Mouse (Mus musculus) small intestine, adult 2 months (tissue): ENCODE results near the gene Klf12. TPM values are rescaled to one million over a fixed set of nuclear protein-coding genes. Genes with fewer than 3 reads are reported as not detected.

Experiments
- H3K27ac ChIP-seq: fragments of 200-500 bp; 2 replicates; pipeline ENCODE4 v1.5.1; 2012; ENCODE audit warnings: low read depth, low read length, control low read depth, inconsistent platforms; ENCODE audit not compliant: insufficient read depth
- H3K27me3 ChIP-seq: fragments of 200-500 bp; 2 replicates; pipeline ENCODE4 v1.6.1; 2012; ENCODE audit warnings: mild to moderate bottlenecking, moderate library complexity, low read length, inconsistent platforms; ENCODE audit not compliant: control insufficient read depth, insufficient read depth
- H3K36me3 ChIP-seq: fragments of 200-500 bp; 2 replicates; pipeline ENCODE4 v1.6.1; 2012; ENCODE audit warnings: mild to moderate bottlenecking, low read length, control low read depth, inconsistent platforms; ENCODE audit not compliant: control insufficient read depth, insufficient read depth
- H3K4me1 ChIP-seq: fragments of 200-500 bp; 2 replicates; pipeline ENCODE4 v1.6.1; 2012; ENCODE audit warnings: low read length, inconsistent platforms, mixed read lengths; ENCODE audit not compliant: control insufficient read depth, insufficient read depth, insufficient read length
- H3K4me3 ChIP-seq: fragments of 200-500 bp; 2 replicates; pipeline ENCODE4 v1.5.1; 2012; ENCODE audit warnings: low read depth, mild to moderate bottlenecking, control low read depth, inconsistent platforms, low read length, moderate library complexity
- CTCF ChIP-seq: fragments of 200-500 bp; IDR thresholded peaks from 2 replicates; pipeline ENCODE4 v1.5.1; 2012; ENCODE audit warnings: low read depth, mild to moderate bottlenecking, control low read depth, inconsistent platforms, low read length, moderate library complexity, mixed read lengths; ENCODE audit not compliant: insufficient replicate concordance, insufficient read length; ENCODE audit errors: extremely low read depth
- POLR2A ChIP-seq: fragments of 200-500 bp; IDR thresholded peaks from 2 replicates; pipeline ENCODE4 v1.6.1; 2012; ENCODE audit warnings: low read depth, mild to moderate bottlenecking, control low read depth, inconsistent platforms, low read length, moderate library complexity
- WGBS: fragments of 180-500 bp; shearing (Covaris S2); methylation state at CpG from one replicate; pipeline ENCODE4 v1.1.7; 2018; 5-methylcytosine and 5-hydroxymethylcytosine counted together
- polyA plus RNA-seq: library from polyadenylated mRNA; depleted of rRNA; stranded (reverse); fragments of >200 nt; gene quantifications from 2 replicates; pipeline ENCODE4 v1.2.3, GENCODE M21; 2012; rRNA removed

The Klf12 gene
- polyA plus RNA-seq, result 0.79 and 1.1 TPM in 2 replicates

- H3K27ac ChIP-seq, result no peak within 1 kb of the TSS
- H3K4me1 ChIP-seq, result peaks cover 16% of the 10 kb centered on the region
- H3K36me3 ChIP-seq, result no peaks in the 10 kb centered on the region
- TF ChIP-seq CTCF, result no peak
- TF ChIP-seq POLR2A, result no peak
- peak within 1 kb of the TSS; percentile 66 for H3K4me3 ChIP-seq
- WGBS, result 2% methylated on average over 40 of the region's 40 CpGs
- H3K27me3 ChIP-seq, result peaks cover 26% of the 10 kb centered on the region
Measured at GRCm38 (mm10) chr14:100284119-100284860, at the start of gene Klf12. TSS of gene Klf12 (minus strand) at chr14:100284679.

GRCm38 (mm10) chr14:100333369-100333768, 48.9 kb upstream of the Klf12 start:
- TF ChIP-seq CTCF, result no peak
- TF ChIP-seq POLR2A, result no peak
- Histone ChIP-seq H3K4me1 (no peaks in the 10 kb centered on the region), H3K36me3 (no peaks in the 10 kb centered on the region), H3K27ac (no peak overlapping the region), H3K27me3 (no peaks in the 10 kb centered on the region), H3K4me3 (no peak overlapping the region)
- WGBS, result 76% methylated on average over 2 of the region's 2 CpGs

GRCm38 (mm10) chr14:100328602-100329276, 44.3 kb upstream of the Klf12 start:
- no peak overlapping the region for H3K4me3 ChIP-seq
- no peaks in the 10 kb centered on the region for H3K4me1 ChIP-seq
- H3K36me3 ChIP-seq, result no peaks in the 10 kb centered on the region
- no peaks in the 10 kb centered on the region for H3K27me3 ChIP-seq
- TF ChIP-seq POLR2A (no peak), CTCF (no peak)
- WGBS, result 24% methylated on average over 6 of the region's 6 CpGs
- no peak overlapping the region for H3K27ac ChIP-seq

GRCm38 (mm10) chr14:100324303-100324702, 39.8 kb upstream of the Klf12 start:
- H3K4me1 ChIP-seq, result no peaks in the 10 kb centered on the region
- no peak overlapping the region for H3K4me3 ChIP-seq
- H3K27me3 ChIP-seq, result no peaks in the 10 kb centered on the region
- TF ChIP-seq POLR2A (no peak), CTCF (no peak)
- WGBS, result 76% methylated on average over 7 of the region's 7 CpGs
- H3K36me3 ChIP-seq, result no peaks in the 10 kb centered on the region
- no peak overlapping the region for H3K27ac ChIP-seq

- no peaks in the 10 kb centered on the region for H3K36me3 ChIP-seq
- no peak for TF ChIP-seq POLR2A
- TF ChIP-seq CTCF, result no peak
- no peak overlapping the region for H3K27ac ChIP-seq
- no peaks in the 10 kb centered on the region for H3K27me3 ChIP-seq
- WGBS, result 78% methylated on average over 6 of the region's 6 CpGs
- H3K4me3 ChIP-seq, result no peak overlapping the region
- H3K4me1 ChIP-seq, result no peaks in the 10 kb centered on the region
Measured at GRCm38 (mm10) chr14:100322012-100322411, 37.5 kb upstream of the Klf12 start.

- TF ChIP-seq CTCF (no peak), POLR2A (no peak)
- H3K4me1 ChIP-seq, result no peaks in the 10 kb centered on the region
- no peak overlapping the region for H3K27ac ChIP-seq
- no peak overlapping the region for H3K4me3 ChIP-seq
- WGBS, result 74% methylated on average over 4 of the region's 4 CpGs
- H3K36me3 ChIP-seq, result no peaks in the 10 kb centered on the region
- H3K27me3 ChIP-seq, result no peaks in the 10 kb centered on the region
Measured at GRCm38 (mm10) chr14:100316780-100317179, 32.3 kb upstream of the Klf12 start.

GRCm38 (mm10) chr14:100314099-100314498, 29.6 kb upstream of the Klf12 start:
- TF ChIP-seq POLR2A, result no peak
- TF ChIP-seq CTCF, result no peak
- 79% methylated on average over 4 of the region's 4 CpGs for WGBS
- H3K27me3 ChIP-seq, result no peaks in the 10 kb centered on the region
- H3K27ac ChIP-seq, result no peak overlapping the region
- H3K4me1 ChIP-seq, result no peaks in the 10 kb centered on the region
- no peaks in the 10 kb centered on the region for H3K36me3 ChIP-seq
- H3K4me3 ChIP-seq, result no peak overlapping the region
